Mouse (Mus musculus): ENCODE results near the gene Wdr91. TPM values are rescaled to one million over a fixed set of nuclear protein-coding genes. Genes with fewer than 3 reads are reported as not detected.

Gene Wdr91
- total RNA-seq, 1 experiment, result 22.6 TPM

- peak; percentile 66 for DNase-seq (ENCODE audit: low read depth, low spot score)
Measured at GRCm38 (mm10) chr6:34927156-34927555, 16.5 kb upstream of the Wdr91 start.

GRCm38 (mm10) chr6:34921941-34922340 is 11.3 kb upstream of the Wdr91 start:
- Histone ChIP-seq H3K9me3 (ENCODE audit: control insufficient read depth, insufficient read depth, low read depth, low read length) (no peaks in the 10 kb centered on the region), H3K36me3 (ENCODE audit: control insufficient read depth, insufficient read depth, low read length, poor library complexity, severe bottlenecking) (no peaks in the 10 kb centered on the region), H3K4me3 (ENCODE audit: insufficient read depth in 1 of 2, low read depth in 1 of 2, low read length in 2 of 2, poor library complexity in 1 of 2, severe bottlenecking in 1 of 2) (peak overlapping the region; percentile 36 to 51; a peak in 3 of 4 replicates), H3K4me1 (ENCODE audit: control insufficient read depth in 2 of 2, insufficient read depth in 2 of 2, low read length in 2 of 2, poor library complexity in 1 of 2) (peaks cover 6 to 10% of the 10 kb centered on the region in 2 experiments), H3K9ac (ENCODE audit: insufficient read depth, low read depth, low read length, poor library complexity, severe bottlenecking) (0 out of 2 replicates have a peak overlapping the region, but pooled peaks have one; percentile 10), H3K27ac (ENCODE audit: insufficient read depth, low read depth, low read length, poor library complexity, severe bottlenecking) (peak overlapping the region; percentile 29)
- DNase-seq (ENCODE audit: low read depth, low spot score), result peak; percentile 63
- 0 out of 2 replicates have a peak, but pooled peaks have one; percentile 29 for TF ChIP-seq CHD2 (IDR thresholded peaks at IDR 0.05; ENCODE audit: low read depth, low read length)
- TF ChIP-seq ZNF384 (IDR thresholded peaks at IDR 0.05; ENCODE audit: low read depth, low read length), result 0 out of 2 replicates have a peak, but pooled peaks have one; percentile 21
- peak; percentile 74 for TF ChIP-seq HCFC1 (IDR thresholded peaks at IDR 0.05; ENCODE audit: borderline replicate concordance, insufficient read depth, low read length)
- TF ChIP-seq MAFK (IDR thresholded peaks at IDR 0.05; ENCODE audit: insufficient read depth, low read depth, low read length), result no peak
- peak; percentile 75 for TF ChIP-seq ZC3H11A (IDR thresholded peaks at IDR 0.05; ENCODE audit: borderline replicate concordance, low read depth, low read length)
- in situ Hi-C loops (cut with MboI; ENCODE audit: low sequenced_read_pairs in 2 of 2, unreplicated experiment in 2 of 2), result no loop called here

More at GRCm38 (mm10) chr6:34927156-34927555, 16.5 kb upstream of the Wdr91 start:
- Histone ChIP-seq H3K27ac (ENCODE audit: insufficient read depth, low read depth, low read length, poor library complexity, severe bottlenecking) (no peak overlapping the region), H3K9me3 (ENCODE audit: control insufficient read depth, insufficient read depth, low read depth, low read length) (no peaks in the 10 kb centered on the region), H3K36me3 (ENCODE audit: control insufficient read depth, insufficient read depth, low read length, poor library complexity, severe bottlenecking) (no peaks in the 10 kb centered on the region), H3K9ac (ENCODE audit: insufficient read depth, low read depth, low read length, poor library complexity, severe bottlenecking) (no peak overlapping the region), H3K4me1 (ENCODE audit: control insufficient read depth in 2 of 2, insufficient read depth in 2 of 2, low read length in 2 of 2, poor library complexity in 1 of 2) (no peaks in the 10 kb centered on the region), H3K4me3 (ENCODE audit: insufficient read depth in 1 of 2, low read depth in 1 of 2, low read length in 2 of 2, poor library complexity in 1 of 2, severe bottlenecking in 1 of 2) (no peak overlapping the region)
- in situ Hi-C loops (cut with MboI; ENCODE audit: low sequenced_read_pairs in 2 of 2, unreplicated experiment in 2 of 2), result no loop called here
- TF ChIP-seq MAFK (IDR thresholded peaks at IDR 0.05; ENCODE audit: insufficient read depth, low read depth, low read length) (no peak), HCFC1 (IDR thresholded peaks at IDR 0.05; ENCODE audit: borderline replicate concordance, insufficient read depth, low read length) (no peak), ZC3H11A (IDR thresholded peaks at IDR 0.05; ENCODE audit: borderline replicate concordance, low read depth, low read length) (peak; percentile 20; the same call in 1 of the 2 replicates), ZNF384 (IDR thresholded peaks at IDR 0.05; ENCODE audit: low read depth, low read length) (no peak)

- H3K36me3 ChIP-seq (ENCODE audit: control insufficient read depth, insufficient read depth, low read length, poor library complexity, severe bottlenecking), result no peaks in the 10 kb centered on the region
- DNase-seq (ENCODE audit: low read depth, low spot score), result no peak
- H3K4me1 ChIP-seq (ENCODE audit: control insufficient read depth in 2 of 2, insufficient read depth in 2 of 2, low read length in 2 of 2, poor library complexity in 1 of 2), result peaks cover 6 to 10% of the 10 kb centered on the region in 2 experiments
- in situ Hi-C loops (cut with MboI; ENCODE audit: low sequenced_read_pairs in 2 of 2, unreplicated experiment in 2 of 2), result no loop called here
- TF ChIP-seq ZNF384 (IDR thresholded peaks at IDR 0.05; ENCODE audit: low read depth, low read length) (no peak), HCFC1 (IDR thresholded peaks at IDR 0.05; ENCODE audit: borderline replicate concordance, insufficient read depth, low read length) (no peak), ZC3H11A (IDR thresholded peaks at IDR 0.05; ENCODE audit: borderline replicate concordance, low read depth, low read length) (no peak), CHD2 (IDR thresholded peaks at IDR 0.05; ENCODE audit: low read depth, low read length) (no peak), MAFK (IDR thresholded peaks at IDR 0.05; ENCODE audit: insufficient read depth, low read depth, low read length) (no peak)
- H3K9me3 ChIP-seq (ENCODE audit: control insufficient read depth, insufficient read depth, low read depth, low read length), result no peaks in the 10 kb centered on the region
- H3K9ac ChIP-seq (ENCODE audit: insufficient read depth, low read depth, low read length, poor library complexity, severe bottlenecking), result no peak overlapping the region; the same call in 1 of the 2 replicates
- peak overlapping the region; percentile 42 to 52; a peak in 3 of 4 replicates for H3K4me3 ChIP-seq (ENCODE audit: insufficient read depth in 1 of 2, low read depth in 1 of 2, low read length in 2 of 2, poor library complexity in 1 of 2, severe bottlenecking in 1 of 2)
- no peak overlapping the region; the same call in 1 of the 2 replicates for H3K27ac ChIP-seq (ENCODE audit: insufficient read depth, low read depth, low read length, poor library complexity, severe bottlenecking)
Measured at GRCm38 (mm10) chr6:34920631-34921030, 10.0 kb upstream of the Wdr91 start.

GRCm38 (mm10) chr6:34919956-34920355 is 9.3 kb upstream of the Wdr91 start, which contains the start of gene Stra8:
Gene Stra8, plus strand, starts transcription at chr6:34920163.
- Histone ChIP-seq H3K4me3 (ENCODE audit: insufficient read depth in 1 of 2, low read depth in 1 of 2, low read length in 2 of 2, poor library complexity in 1 of 2, severe bottlenecking in 1 of 2) (peak within 1 kb of the TSS; percentile 42 to 52; a peak in 3 of 4 replicates), H3K27ac (ENCODE audit: insufficient read depth, low read depth, low read length, poor library complexity, severe bottlenecking) (no peak within 1 kb of the TSS; the same call in 1 of the 2 replicates)
- in situ Hi-C loops (cut with MboI; ENCODE audit: low sequenced_read_pairs in 2 of 2, unreplicated experiment in 2 of 2), result no loop called here

More at GRCm38 (mm10) chr6:34919956-34920355, 9.3 kb upstream of the Wdr91 start, which contains the start of gene Stra8:
- Histone ChIP-seq H3K4me1 (ENCODE audit: control insufficient read depth in 2 of 2, insufficient read depth in 2 of 2, low read length in 2 of 2, poor library complexity in 1 of 2) (peaks cover 6 to 10% of the 10 kb centered on the region in 2 experiments), H3K9ac (ENCODE audit: insufficient read depth, low read depth, low read length, poor library complexity, severe bottlenecking) (no peak within 1 kb of the TSS; the same call in 1 of the 2 replicates), H3K9me3 (ENCODE audit: control insufficient read depth, insufficient read depth, low read depth, low read length) (no peaks in the 10 kb centered on the region), H3K36me3 (ENCODE audit: control insufficient read depth, insufficient read depth, low read length, poor library complexity, severe bottlenecking) (no peaks in the 10 kb centered on the region)
- DNase-seq (ENCODE audit: low read depth, low spot score), result no peak
- no peak for TF ChIP-seq CHD2 (IDR thresholded peaks at IDR 0.05; ENCODE audit: low read depth, low read length)
- no peak for TF ChIP-seq HCFC1 (IDR thresholded peaks at IDR 0.05; ENCODE audit: borderline replicate concordance, insufficient read depth, low read length)
- no peak for TF ChIP-seq MAFK (IDR thresholded peaks at IDR 0.05; ENCODE audit: insufficient read depth, low read depth, low read length)
- no peak for TF ChIP-seq ZC3H11A (IDR thresholded peaks at IDR 0.05; ENCODE audit: borderline replicate concordance, low read depth, low read length)
- no peak for TF ChIP-seq ZNF384 (IDR thresholded peaks at IDR 0.05; ENCODE audit: low read depth, low read length)
